Mouse (Mus musculus): ENCODE results near the gene Wnt2b. TPM values are rescaled to one million over a fixed set of nuclear protein-coding genes. Genes with fewer than 3 reads are reported as not detected.
A peak's percentile ranks its signal among the peaks of the same experiment; 100 is the strongest.

Gene Wnt2b
- polyA plus RNA-seq, 1 experiment from 2014 or later, result 1.2 TPM

DNA sequence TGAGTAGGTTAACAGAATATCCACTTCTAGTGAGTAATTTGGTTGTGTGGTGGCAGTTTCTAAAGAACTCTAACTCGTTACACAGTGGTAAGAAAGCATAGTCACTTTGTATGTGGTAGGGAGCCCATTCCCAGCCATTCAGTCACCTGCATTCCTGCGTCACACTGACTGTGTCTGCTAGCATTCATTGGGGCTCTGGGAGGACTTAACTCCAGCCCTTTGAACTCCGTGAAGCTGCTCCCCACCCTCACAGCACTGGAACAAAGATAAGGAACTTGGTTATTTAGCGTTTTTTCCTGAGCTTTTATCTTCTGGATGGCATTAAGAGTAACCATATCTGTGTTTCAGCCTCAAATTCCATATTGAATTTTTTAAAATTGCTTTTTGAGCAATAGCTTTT is 23.4 kb downstream of the Wnt2b start:
- no peak overlapping the region for H3K9ac ChIP-seq (ENCODE audit: low read length)
- 24% methylated on average over 4 of the region's 4 CpGs for WGBS
- H3K4me3 ChIP-seq (ENCODE audit: low read depth, low read length), result no peak overlapping the region
- DNase-seq (ENCODE audit: low spot score, missing footprints) (no peak), ATAC-seq (ENCODE audit: low FRiP score) (no peak)
- H3K36me3 ChIP-seq (ENCODE audit: control insufficient read depth, insufficient read depth, low read length), result no peaks in the 10 kb centered on the region
- H3K9me3 ChIP-seq (ENCODE audit: control insufficient read depth, low read length), result no peaks in the 10 kb centered on the region
- H3K4me2 ChIP-seq, result no peak overlapping the region
- no peak overlapping the region for H3K27ac ChIP-seq (ENCODE audit: low read depth, low read length)
- H3K27me3 ChIP-seq (ENCODE audit: control insufficient read depth, insufficient read depth, low read length), result no peaks in the 10 kb centered on the region
- H3K4me1 ChIP-seq (ENCODE audit: control insufficient read depth, insufficient read depth, low read length), result peaks cover 13% of the 10 kb centered on the region

DNA sequence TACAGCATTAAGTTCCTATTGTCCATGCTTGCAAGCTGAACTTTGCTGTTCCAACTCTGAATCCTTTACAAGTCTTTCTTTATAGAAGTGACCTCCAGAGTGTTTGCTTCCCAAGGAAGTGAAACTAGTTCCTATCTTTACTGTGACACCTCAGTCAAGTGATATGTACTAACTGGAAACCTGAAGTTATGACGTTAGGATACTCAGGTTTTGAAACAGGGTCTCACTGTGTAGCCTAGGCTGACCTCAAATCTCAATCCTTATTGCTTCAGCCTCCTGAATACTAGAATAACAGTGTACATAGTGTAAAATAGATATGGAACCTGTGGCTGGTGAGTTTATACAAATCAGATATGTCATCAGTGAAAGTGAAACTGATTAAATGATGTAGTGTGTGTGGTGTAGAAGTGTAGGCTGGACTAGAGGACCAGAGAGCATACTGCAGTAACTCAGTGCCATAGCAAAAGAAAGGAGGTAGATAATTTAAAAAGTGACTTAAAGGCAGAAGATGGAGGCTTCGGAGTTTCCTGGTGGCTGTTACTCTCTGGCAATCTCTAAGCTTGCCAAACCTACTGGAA is 23.9 kb downstream of the Wnt2b start:
- Histone ChIP-seq H3K27me3 (ENCODE audit: control insufficient read depth, insufficient read depth, low read length) (no peaks in the 10 kb centered on the region), H3K27ac (ENCODE audit: low read depth, low read length) (no peak overlapping the region), H3K9me3 (ENCODE audit: control insufficient read depth, low read length) (no peaks in the 10 kb centered on the region), H3K4me2 (no peak overlapping the region), H3K4me3 (ENCODE audit: low read depth, low read length) (no peak overlapping the region), H3K9ac (ENCODE audit: low read length) (no peak overlapping the region), H3K4me1 (ENCODE audit: control insufficient read depth, insufficient read depth, low read length) (peaks cover 13% of the 10 kb centered on the region), H3K36me3 (ENCODE audit: control insufficient read depth, insufficient read depth, low read length) (no peaks in the 10 kb centered on the region)
- DNase-seq (ENCODE audit: low spot score, missing footprints) (no peak), ATAC-seq (ENCODE audit: low FRiP score) (no peak)
- WGBS, result 85% methylated on average over 2 of the region's 2 CpGs

DNA sequence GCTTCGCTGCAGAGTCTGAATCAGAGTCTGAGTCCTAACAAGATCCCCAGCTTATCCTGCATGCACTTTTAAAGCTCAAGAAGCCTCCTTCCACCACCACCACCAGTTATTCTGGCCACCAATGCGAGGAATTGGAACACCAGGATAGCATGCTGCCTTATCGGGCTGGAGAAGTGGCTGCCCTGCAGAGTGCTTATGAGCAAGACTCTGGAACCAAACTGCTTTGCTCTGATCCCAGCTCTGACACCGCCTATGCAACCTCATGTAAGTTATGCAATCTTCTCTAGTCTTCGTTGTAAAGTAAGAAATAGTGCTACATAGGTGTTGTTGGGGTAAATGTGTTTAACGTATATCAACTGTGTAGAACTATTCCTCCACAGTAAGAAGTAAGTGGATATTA is 32.3 kb downstream of the Wnt2b start:
- Histone ChIP-seq H3K9ac (ENCODE audit: low read length) (no peak overlapping the region), H3K36me3 (ENCODE audit: control insufficient read depth, insufficient read depth, low read length) (no peaks in the 10 kb centered on the region), H3K4me1 (ENCODE audit: control insufficient read depth, insufficient read depth, low read length) (no peaks in the 10 kb centered on the region), H3K9me3 (ENCODE audit: control insufficient read depth, low read length) (no peaks in the 10 kb centered on the region), H3K27ac (ENCODE audit: low read depth, low read length) (no peak overlapping the region), H3K4me2 (no peak overlapping the region), H3K4me3 (ENCODE audit: low read depth, low read length) (no peak overlapping the region), H3K27me3 (ENCODE audit: control insufficient read depth, insufficient read depth, low read length) (no peaks in the 10 kb centered on the region)
- 93% methylated on average over 6 of the region's 6 CpGs for WGBS
- no peak for ATAC-seq (ENCODE audit: low FRiP score)
- no peak for DNase-seq (ENCODE audit: low spot score, missing footprints)

DNA sequence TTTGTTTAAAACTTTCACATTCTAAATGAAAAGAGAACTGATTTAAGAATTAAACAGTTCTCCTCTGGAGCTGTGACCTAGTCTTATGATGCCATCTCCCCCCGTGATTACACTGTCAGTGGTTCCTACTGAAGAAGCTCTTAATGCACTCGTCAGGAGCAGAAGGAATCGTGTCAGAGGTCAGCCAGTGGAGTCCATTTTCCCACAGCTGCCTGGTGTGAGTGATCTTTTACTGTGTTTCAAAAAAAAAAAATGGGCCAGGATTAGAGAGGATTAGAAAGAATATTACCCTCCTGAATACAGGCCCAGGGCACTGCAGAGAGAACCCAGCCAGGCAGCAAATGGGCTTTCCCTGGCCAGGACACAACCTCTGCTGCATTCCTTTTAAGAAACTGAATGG is 46.7 kb downstream of the Wnt2b start:
- H3K4me2 ChIP-seq, result no peak overlapping the region
- no peak overlapping the region for H3K27ac ChIP-seq (ENCODE audit: low read depth, low read length)
- H3K4me3 ChIP-seq (ENCODE audit: low read depth, low read length), result no peak overlapping the region
- H3K9ac ChIP-seq (ENCODE audit: low read length), result no peak overlapping the region
- H3K9me3 ChIP-seq (ENCODE audit: control insufficient read depth, low read length), result no peaks in the 10 kb centered on the region
- DNase-seq (ENCODE audit: low spot score, missing footprints), result no peak
- no peaks in the 10 kb centered on the region; the same call in 1 of the 2 replicates for H3K36me3 ChIP-seq (ENCODE audit: control insufficient read depth, insufficient read depth, low read length)
- WGBS, result 7% methylated on average over 3 of the region's 3 CpGs
- H3K27me3 ChIP-seq (ENCODE audit: control insufficient read depth, insufficient read depth, low read length), result no peaks in the 10 kb centered on the region
- 0 out of 2 replicates have a peak, but pooled peaks cover 2% of the 10 kb centered on the region for H3K4me1 ChIP-seq (ENCODE audit: control insufficient read depth, insufficient read depth, low read length)
- peak; percentile 71 for ATAC-seq (ENCODE audit: low FRiP score)

DNA sequence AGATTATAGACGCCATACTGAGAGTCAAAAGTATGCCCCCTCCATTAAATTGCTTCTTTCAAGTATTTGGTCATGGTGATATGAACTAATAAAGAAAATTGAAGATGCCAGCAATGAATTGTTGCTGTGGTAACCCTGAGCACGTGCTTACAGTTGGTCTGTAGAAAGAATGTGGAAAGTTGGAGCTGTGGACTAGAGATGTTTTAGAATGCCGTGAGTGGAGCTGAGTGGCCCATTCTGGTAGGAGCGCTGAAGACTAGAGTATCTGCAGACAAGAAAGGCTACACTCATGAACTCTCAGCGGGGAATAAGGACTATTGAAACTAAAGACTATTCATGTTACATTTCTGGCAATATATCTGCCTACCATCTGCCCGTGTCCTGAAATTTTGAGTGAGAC is 52.5 kb downstream of the Wnt2b start:
- Histone ChIP-seq H3K27ac (ENCODE audit: low read depth, low read length) (no peak overlapping the region), H3K4me1 (ENCODE audit: control insufficient read depth, insufficient read depth, low read length) (no peaks in the 10 kb centered on the region), H3K4me2 (no peak overlapping the region), H3K4me3 (ENCODE audit: low read depth, low read length) (no peak overlapping the region), H3K9ac (ENCODE audit: low read length) (no peak overlapping the region), H3K36me3 (ENCODE audit: control insufficient read depth, insufficient read depth, low read length) (0 out of 2 replicates have a peak, but pooled peaks cover 4% of the 10 kb centered on the region), H3K27me3 (ENCODE audit: control insufficient read depth, insufficient read depth, low read length) (no peaks in the 10 kb centered on the region), H3K9me3 (ENCODE audit: control insufficient read depth, low read length) (no peaks in the 10 kb centered on the region)
- DNase-seq (ENCODE audit: low spot score, missing footprints), result no peak
- no peak for ATAC-seq (ENCODE audit: low FRiP score)
- WGBS, result 90% methylated on average over 6 of the region's 6 CpGs

DNA sequence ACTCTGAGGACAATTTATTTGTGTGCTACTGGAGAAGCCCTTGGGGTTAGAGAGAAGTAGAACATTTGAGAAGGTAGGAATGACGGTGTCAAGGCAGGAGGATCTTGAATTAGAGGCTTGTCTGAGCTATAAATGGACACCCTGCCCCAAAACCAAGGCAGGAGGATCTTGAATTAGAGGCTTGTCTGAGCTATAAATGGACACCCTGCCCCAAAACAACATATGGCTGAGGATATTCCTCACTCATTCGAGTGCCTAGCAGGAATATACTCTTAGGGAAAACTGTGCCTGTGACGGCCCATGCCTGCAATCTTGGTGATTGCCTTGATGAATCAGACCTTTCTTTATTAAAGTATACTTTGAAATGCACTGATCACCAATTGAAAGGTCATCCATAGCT is 55.7 kb downstream of the Wnt2b start:
- H3K27ac ChIP-seq (ENCODE audit: low read depth, low read length), result no peak overlapping the region
- H3K4me2 ChIP-seq, result no peak overlapping the region
- no peaks in the 10 kb centered on the region for H3K9me3 ChIP-seq (ENCODE audit: control insufficient read depth, low read length)
- 0 out of 2 replicates have a peak, but pooled peaks cover 4% of the 10 kb centered on the region for H3K36me3 ChIP-seq (ENCODE audit: control insufficient read depth, insufficient read depth, low read length)
- H3K9ac ChIP-seq (ENCODE audit: low read length), result no peak overlapping the region
- ATAC-seq (ENCODE audit: low FRiP score), result no peak
- WGBS, result 83% methylated on average over 3 of the region's 3 CpGs
- no peaks in the 10 kb centered on the region for H3K4me1 ChIP-seq (ENCODE audit: control insufficient read depth, insufficient read depth, low read length)
- no peak for DNase-seq (ENCODE audit: low spot score, missing footprints)
- H3K27me3 ChIP-seq (ENCODE audit: control insufficient read depth, insufficient read depth, low read length), result no peaks in the 10 kb centered on the region
- H3K4me3 ChIP-seq (ENCODE audit: low read depth, low read length), result no peak overlapping the region

GRCm38 (mm10) chr3:104905389-104905788 is 56.3 kb downstream of the Wnt2b start:
- Histone ChIP-seq H3K27me3 (ENCODE audit: control insufficient read depth, insufficient read depth, low read length) (no peaks in the 10 kb centered on the region), H3K4me1 (ENCODE audit: control insufficient read depth, insufficient read depth, low read length) (no peaks in the 10 kb centered on the region), H3K4me3 (ENCODE audit: low read depth, low read length) (no peak overlapping the region), H3K36me3 (ENCODE audit: control insufficient read depth, insufficient read depth, low read length) (0 out of 2 replicates have a peak, but pooled peaks cover 4% of the 10 kb centered on the region), H3K9me3 (ENCODE audit: control insufficient read depth, low read length) (no peaks in the 10 kb centered on the region), H3K4me2 (no peak overlapping the region), H3K9ac (ENCODE audit: low read length) (no peak overlapping the region), H3K27ac (ENCODE audit: low read depth, low read length) (no peak overlapping the region)
- 91% methylated on average over 4 of the region's 4 CpGs for WGBS
- DNase-seq (ENCODE audit: low spot score, missing footprints) (no peak), ATAC-seq (ENCODE audit: low FRiP score) (no peak)

- H3K4me1 ChIP-seq (ENCODE audit: control insufficient read depth, insufficient read depth, low read length), result no peaks in the 10 kb centered on the region
- H3K27me3 ChIP-seq (ENCODE audit: control insufficient read depth, insufficient read depth, low read length), result no peaks in the 10 kb centered on the region
- no peak for ATAC-seq (ENCODE audit: low FRiP score)
- no peak overlapping the region for H3K4me3 ChIP-seq (ENCODE audit: low read depth, low read length)
- no peaks in the 10 kb centered on the region for H3K9me3 ChIP-seq (ENCODE audit: control insufficient read depth, low read length)
- H3K9ac ChIP-seq (ENCODE audit: low read length), result no peak overlapping the region
- peaks cover 2% of the 10 kb centered on the region; the same call in 1 of the 2 replicates for H3K36me3 ChIP-seq (ENCODE audit: control insufficient read depth, insufficient read depth, low read length)
- no peak for DNase-seq (ENCODE audit: low spot score, missing footprints)
- no peak overlapping the region for H3K4me2 ChIP-seq
- no peak overlapping the region for H3K27ac ChIP-seq (ENCODE audit: low read depth, low read length)
- 95% methylated on average over 4 of the region's 4 CpGs for WGBS
Measured at GRCm38 (mm10) chr3:104901154-104901553, 60.6 kb downstream of the Wnt2b start.

GRCm38 (mm10) chr3:104896141-104896540 is 65.6 kb downstream of the Wnt2b start:
- H3K36me3 ChIP-seq (ENCODE audit: control insufficient read depth, insufficient read depth, low read length), result no peaks in the 10 kb centered on the region; the same call in 1 of the 2 replicates
- H3K4me2 ChIP-seq, result no peak overlapping the region
- no peak for ATAC-seq (ENCODE audit: low FRiP score)
- no peak overlapping the region for H3K27ac ChIP-seq (ENCODE audit: low read depth, low read length)
- H3K9me3 ChIP-seq (ENCODE audit: control insufficient read depth, low read length), result no peaks in the 10 kb centered on the region
- H3K4me3 ChIP-seq (ENCODE audit: low read depth, low read length), result no peak overlapping the region
- no peaks in the 10 kb centered on the region for H3K27me3 ChIP-seq (ENCODE audit: control insufficient read depth, insufficient read depth, low read length)
- H3K9ac ChIP-seq (ENCODE audit: low read length), result no peak overlapping the region
- H3K4me1 ChIP-seq (ENCODE audit: control insufficient read depth, insufficient read depth, low read length), result no peaks in the 10 kb centered on the region
- no peak for DNase-seq (ENCODE audit: low spot score, missing footprints)
- WGBS, result 92% methylated on average over 3 of the region's 3 CpGs
